Mouse (Mus musculus) natural killer cell, adult 2 months (primary cell): ENCODE data around the gene Acsl1.

ENCODE experiments used
- DNase-seq, 2 experiments: peaks; one replicate each; pipeline ENCODE4 v3.0.0; 2022; ENCODE audit warnings: low spot score in 2 of 2

Gene Acsl1

DNA sequence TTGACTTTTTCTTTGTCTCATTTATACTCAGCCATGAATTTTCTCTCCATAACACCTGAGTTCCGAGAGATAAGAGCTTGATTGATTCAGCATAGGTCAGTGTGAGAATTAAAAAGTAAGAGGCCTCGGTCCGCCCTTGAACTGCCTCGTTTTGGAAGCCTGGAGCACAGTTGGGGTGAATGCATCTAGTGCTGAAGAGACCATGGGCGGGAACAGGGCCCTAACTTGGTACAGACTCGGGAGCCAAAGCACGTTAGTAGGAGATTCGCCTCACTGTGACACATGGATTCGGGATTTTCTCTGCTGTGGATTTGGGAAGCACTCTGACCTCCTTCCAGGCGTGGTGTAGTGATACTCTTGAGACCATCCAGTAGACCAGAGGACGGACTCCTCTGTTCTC is 4.6 kb downstream of the Acsl1 start:
- DNase-seq, result no peak

GRCm38 (mm10) chr8:46475942-46476341 is 5.1 kb downstream of the Acsl1 start:
- no peak for DNase-seq

- no peak for DNase-seq
These were observed 7.1 kb downstream of the Acsl1 start for GRCm38 (mm10) chr8:46477747-46478458.

DNA sequence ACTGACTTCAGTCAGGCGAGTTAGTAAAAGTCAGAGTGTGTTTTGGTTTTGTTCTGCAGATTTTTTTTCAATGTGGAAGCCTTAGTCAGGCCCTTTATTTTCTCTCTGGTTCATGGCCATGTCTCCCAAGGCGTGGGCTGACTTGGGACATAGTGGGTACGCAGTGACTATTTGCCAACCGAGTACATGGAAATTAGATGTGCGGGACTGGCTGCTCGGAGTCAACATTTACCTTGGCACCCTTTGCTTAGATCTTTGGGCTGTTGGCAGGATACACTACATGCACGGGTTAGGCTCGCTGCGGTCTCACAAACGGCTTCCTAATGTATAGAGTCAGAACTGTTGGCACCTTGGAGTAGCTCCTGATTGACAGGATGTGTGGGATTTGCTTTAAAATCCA is 7.9 kb downstream of the Acsl1 start:
- DNase-seq, result no peak

- DNase-seq, result no peak
These were observed 9.1 kb downstream of the Acsl1 start for GRCm38 (mm10) chr8:46479794-46480532.

- DNase-seq, result no peak
These were observed 9.7 kb downstream of the Acsl1 start for GRCm38 (mm10) chr8:46480533-46480900.

- no peak for DNase-seq
These were observed 11.9 kb downstream of the Acsl1 start for GRCm38 (mm10) chr8:46482771-46483170.

GRCm38 (mm10) chr8:46483247-46483646 is 12.4 kb downstream of the Acsl1 start:
- DNase-seq, result no peak

- no peak for DNase-seq
These were observed 13.2 kb downstream of the Acsl1 start for GRCm38 (mm10) chr8:46484077-46484476.

- DNase-seq, result no peak
These were observed 14.2 kb downstream of the Acsl1 start for GRCm38 (mm10) chr8:46484931-46485463.

- DNase-seq, result no peak
These were observed 17.3 kb downstream of the Acsl1 start for GRCm38 (mm10) chr8:46488085-46488561.

DNA sequence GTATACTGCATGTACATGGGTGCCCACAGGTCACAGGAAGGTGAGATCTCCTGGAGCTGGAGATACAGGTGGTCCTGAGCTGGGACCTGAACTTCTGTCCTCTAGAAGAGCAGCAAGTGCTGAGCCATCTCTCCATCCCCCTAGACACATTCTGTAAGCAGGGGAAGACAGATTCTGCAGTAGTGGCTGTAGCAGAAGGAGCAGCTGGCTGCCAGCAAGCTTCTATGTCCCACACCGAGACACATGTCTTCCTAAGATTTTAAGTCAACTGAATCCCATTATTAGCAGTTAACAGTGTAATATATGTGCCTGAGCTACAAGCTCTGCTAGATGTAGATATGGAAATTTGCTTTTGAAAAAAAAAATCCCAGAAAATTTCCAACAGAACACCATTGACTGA is 18.4 kb downstream of the Acsl1 start:
- no peak for DNase-seq

- DNase-seq, result no peak
These were observed 19.4 kb downstream of the Acsl1 start for GRCm38 (mm10) chr8:46490250-46490649.

- DNase-seq, result no peak
These were observed 20.0 kb downstream of the Acsl1 start for GRCm38 (mm10) chr8:46490821-46491220.

DNA sequence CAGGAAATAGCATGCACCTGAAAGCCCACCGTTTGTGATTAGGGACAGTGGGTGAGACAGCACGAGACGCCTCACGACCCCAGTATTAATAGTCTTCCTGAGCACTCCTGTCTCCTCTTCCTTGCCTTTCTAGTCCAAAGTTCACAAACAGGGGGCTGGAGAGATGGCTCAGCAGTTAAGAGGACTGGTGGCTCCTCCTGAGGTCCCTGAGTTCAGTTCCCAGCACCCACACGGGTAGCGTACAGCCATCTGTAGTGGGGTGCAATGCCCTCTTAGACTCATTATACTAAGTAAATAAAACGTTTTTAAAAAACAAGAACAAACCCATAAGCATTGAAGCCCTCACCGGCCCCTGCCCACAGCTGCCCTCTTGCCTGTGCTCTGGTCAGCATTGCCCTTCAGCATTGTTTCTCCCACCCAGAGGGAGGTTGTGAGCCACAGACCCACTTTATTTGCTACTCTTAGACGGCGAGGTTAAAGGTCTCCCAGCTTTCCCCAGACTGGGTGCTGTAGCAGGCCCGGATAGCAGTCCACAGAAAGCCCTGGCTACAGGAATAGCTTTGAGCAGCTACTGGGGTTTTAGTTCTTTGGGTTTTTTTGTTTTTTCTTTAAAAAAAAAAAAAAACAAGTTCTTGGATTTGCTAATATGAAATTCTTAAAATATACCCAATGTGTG is 22.8 kb downstream of the Acsl1 start:
- no peak for DNase-seq

GRCm38 (mm10) chr8:46496852-46497251 is 26.0 kb downstream of the Acsl1 start:
- DNase-seq, result no peak

GRCm38 (mm10) chr8:46497314-46498011 is 26.6 kb downstream of the Acsl1 start:
- DNase-seq, result no peak

DNA sequence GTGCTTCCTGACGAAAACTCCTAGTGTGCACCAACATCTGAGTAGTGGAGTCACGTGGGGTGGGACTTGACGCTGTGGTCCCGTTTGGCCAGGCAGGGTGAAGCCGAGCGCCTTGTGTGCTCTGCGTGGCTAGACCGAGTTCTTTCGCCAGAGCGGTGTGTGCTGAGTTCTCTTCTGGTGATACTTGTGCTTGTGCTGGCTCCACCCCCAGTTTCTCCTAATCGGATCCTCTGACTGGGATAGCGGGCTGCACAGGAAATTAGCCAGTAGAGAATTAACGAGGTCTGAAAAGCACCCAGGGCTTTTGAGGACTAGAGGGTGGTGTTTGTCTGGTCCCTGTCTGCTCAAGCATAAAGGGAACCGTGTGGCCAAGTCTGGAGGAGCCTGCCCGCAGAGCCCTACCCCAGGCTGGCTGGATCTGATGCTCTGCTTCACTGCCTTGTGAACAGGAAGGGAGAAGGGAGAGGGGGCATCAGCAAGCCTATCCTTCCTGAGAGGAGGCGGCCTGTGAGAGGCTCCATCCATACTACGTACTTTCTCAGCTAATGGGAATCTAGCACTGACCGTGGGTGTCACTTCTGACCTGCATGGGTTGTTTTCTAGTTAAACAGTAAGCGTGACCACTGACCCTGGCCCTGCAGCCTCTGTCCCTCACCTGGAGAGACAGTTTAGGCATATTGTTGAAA is 28.7 kb downstream of the Acsl1 start:
- DNase-seq, result no peak

DNA sequence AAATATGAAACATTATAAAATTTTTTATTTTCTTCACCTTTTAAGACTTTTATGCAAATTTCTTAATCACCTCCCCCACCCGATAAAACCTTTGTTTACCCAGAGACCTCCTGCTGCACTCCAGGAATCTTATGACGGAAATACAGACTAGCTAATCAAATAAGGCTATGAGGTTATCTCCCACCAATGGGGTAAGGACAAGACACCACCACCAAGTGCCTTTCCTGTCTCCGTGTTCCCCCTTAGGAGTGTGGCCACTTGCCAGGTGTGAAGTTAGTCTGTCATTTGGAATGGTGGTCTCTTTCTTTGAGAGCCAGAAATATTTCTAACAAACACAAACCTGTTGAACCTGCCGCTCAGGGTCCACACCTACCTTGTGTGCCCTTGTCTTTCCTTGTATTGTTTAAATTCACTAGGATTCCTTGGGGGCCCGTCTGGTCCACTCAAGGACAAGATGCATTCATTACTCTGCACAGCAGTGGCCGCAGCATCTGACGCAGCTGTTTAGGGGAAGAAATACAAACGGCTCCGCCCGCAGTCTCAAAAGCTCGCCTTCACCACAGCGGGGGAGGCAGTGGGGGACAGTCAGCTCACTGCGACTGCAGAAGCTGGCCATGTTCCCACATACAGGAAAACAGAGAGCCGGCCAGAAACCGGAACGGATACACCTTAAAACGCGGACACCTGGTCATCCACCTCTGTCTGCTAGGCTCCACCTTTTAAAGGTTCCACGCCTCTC is 31.7 kb downstream of the Acsl1 start:
- DNase-seq, result no peak

GRCm38 (mm10) chr8:46503072-46503695 is 32.3 kb downstream of the Acsl1 start:
- DNase-seq, result no peak
